Mouse (Mus musculus) B cell, adult 2 months (primary cell): ENCODE results near the gene Trim41.
"Not testable (repeated sequence)": the region's sequence is repeated elsewhere in the genome, so short reads cannot be mapped to it uniquely, and the experiment has no call there.

Experiments
- DNase-seq, 2 experiments: peaks; one replicate each; pipeline ENCODE4 v3.0.0; 2022

Gene Trim41

DNA sequence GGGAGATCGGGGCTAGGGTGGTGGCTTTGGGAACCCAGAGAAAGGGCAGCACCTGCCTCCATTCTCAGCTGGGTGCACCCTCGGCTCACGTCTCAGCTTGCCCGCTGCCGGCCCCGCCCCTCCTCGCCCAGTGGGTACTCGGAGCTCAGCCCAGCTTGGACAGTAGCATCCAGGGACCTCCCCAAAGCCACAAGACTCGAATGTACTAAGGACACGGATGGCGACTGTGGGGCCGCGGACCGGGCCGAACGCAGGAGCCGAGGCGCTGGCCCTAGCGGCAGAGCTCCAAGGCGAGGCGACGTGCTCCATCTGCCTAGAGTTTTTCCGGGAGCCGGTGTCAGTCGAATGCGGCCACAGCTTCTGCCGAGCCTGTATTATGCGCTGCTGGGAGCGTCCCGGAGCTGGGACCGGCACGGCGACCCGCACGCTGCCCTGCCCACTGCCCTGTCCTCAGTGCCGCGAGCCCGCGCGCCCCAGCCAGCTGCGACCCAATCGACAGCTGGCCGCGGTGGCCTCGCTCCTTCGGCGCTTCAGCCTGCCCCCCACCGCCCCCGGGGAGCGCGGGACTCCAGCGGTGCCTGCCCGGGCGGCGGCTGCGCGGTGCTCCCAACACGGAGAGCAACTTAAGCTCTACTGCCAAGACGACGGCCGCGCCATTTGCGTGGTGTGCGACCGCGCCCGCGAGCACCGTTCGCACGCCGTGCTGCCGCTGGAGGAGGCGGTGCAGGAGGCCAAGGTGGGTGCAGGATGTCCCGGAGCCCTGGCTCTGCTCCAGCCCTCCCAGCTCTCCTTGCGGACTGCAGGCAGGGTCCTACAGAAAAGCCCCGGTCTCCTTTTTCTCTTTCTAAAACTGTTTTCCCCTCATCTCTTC, 20.4 kb upstream of the Trim41 start:
- DNase-seq = peak; percentile 81 to 83

DNA sequence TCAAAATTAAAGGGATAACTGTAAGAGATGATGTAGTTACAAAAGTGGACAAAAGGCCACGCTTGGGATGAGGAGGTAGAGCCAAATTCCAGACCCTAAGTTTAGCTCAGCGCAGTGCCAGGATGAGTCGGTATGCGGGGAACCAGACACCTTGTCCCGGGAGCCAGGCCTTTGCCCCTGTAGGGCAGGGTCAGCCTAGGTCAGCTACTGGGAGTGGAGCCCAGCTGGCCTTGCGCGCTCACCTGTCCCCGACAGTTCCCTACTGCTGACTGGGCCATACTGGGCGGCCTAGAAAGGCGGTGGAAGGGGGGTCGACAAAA, 19.8 kb upstream of the Trim41 start:
- no peak for DNase-seq

DNA sequence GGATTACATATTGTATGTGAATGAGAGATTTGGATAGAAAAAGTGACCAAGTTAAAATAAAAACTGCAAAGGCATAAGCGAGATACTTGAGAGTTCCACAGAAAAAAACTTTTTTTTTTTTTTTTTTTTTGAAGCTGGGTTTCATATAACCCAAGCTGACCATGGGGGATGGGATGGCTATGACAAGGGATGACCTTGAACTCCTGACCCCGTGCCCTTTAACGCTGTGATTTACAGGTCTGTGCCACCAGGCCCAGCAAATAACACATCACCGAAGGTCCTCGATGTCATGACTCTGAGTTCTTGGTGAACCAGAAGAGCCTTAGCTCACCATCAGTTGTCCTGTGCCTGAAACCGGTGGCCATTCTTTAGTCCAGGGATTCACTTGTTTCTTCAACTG, 18.8 kb upstream of the Trim41 start:
- DNase-seq = no peak

DNA sequence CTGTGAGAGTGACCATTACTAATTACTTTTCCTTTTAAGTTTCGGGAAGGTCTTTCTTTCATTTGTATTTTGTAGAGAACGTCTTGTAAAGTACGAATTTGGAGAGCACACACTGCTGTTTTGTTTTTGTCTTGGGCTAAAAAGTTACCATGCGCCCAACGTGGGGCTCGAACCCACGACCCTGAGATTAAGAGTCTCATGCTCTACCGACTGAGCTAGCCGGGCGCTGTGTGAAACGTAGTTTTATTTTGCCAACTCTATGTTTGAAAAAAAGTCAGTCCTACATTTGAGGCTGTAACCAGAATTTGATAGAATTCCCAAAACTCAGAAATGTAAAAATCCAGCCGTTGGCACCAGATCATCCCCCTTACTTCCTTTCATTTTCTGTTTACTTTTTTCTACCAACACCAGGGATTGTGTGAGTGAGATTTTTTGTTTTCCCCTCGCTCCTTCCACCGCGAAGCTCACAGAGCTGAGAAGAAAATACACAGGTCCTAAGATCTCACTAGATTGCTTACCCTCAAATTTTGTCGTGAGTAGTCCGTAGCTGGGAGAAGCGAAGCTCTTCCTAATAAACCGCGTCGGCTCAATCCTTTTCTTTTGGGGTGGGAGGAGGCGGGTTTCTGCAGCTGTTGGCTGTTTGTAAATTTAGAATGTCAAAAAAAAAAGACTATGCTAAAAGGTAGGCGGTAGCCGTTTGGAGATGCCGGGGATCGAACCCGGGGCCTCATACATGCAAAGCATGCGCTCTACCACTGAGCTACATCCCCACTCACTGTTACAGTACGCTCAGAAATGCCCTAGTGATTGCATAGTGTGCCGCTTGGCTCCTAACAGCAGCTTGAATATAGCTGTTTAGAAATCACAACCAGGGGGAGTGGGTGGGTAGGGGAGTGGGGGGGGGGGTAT, 16.8 kb upstream of the Trim41 start:
- peak; percentile 96 to 97 for DNase-seq

DNA sequence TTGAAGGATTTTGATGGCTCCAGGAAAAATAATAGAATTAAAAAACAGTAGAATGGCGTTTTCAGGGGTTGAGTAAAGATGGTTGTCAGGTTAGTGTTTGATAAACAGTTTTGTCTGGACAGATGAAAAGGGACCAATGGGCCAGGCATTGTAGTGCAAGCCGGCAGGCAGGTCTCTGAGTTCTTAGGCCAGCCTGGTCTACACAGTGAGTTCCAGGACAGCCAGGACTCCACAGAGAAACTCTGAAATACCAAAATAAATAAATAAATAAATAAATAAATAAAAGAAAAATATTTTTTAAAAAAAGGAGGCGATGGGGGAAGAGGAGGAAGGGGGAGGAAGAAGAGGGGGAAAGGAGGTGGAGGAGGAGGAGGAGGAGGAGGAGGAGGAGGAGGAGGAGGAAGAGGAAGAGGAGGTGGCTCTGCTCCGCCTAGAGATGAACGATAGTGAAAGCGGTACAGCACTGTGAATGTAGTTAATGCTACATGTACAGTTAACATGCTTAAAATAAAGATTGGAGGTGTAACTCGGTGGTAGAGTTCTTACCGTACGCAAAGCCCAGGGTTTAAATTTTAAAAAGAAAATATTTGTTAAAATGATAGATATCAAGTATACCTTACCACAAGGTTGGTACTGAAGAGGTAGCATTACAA, 16.1 kb upstream of the Trim41 start:
- DNase-seq = no peak

DNA sequence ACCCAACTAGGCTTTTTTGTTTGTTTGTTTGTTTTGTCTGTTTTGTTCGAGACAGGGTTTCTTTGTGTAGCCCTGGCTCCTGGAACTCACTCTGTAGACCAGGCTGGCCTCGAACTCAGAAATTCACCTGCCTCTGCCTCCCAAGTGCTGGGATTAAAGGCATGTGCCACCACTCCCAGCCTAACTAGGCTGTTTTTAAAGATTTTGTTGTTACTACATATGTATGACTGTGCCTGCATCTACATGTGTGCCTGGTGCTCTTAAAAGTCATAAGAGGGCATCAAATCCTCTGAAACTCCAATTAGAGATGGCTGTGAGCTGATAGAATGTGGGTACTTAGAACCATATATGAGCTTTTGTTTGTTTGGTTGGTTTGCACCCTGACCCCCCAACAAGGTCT, 14.1 kb upstream of the Trim41 start:
- DNase-seq = no peak

DNA sequence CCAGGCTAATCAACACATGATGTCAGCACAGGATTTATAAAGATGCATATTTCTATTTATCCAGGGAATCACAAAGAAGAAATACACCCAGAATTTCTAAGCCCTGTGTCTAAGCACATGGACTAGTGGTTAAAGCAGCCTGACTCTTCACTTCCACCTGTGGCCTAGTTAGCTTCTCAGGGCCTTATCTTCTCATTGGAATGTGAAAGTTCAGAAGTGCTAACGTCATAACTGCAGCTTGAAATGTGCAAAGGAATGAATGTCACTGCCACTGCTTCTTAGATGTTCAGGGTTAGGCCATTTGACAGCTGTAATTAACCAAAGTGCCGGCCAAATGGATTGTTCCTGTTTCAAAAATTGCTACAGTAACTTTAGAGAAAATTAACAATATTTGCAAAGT, 13.1 kb upstream of the Trim41 start:
- DNase-seq = no peak

DNA sequence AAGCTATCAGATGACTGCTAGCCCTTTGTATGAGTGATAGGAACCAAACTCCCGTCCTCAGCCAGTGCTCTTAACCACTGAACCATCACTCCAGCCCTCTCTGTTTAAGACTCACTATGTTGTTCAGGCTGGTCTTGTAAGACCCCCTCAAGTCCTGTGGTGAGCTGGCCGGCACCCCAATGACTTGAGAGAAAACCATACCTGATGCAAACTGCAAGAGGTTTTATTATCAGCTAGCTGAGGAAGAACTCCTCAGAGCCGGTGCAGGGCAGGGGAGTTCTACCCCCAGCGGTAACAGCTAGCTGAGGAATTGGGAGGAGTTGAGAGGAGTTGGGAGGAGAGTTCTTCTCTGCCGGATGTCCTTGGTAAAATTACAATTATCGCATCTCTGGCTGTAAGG, 10.8 kb upstream of the Trim41 start:
- no peak for DNase-seq

DNA sequence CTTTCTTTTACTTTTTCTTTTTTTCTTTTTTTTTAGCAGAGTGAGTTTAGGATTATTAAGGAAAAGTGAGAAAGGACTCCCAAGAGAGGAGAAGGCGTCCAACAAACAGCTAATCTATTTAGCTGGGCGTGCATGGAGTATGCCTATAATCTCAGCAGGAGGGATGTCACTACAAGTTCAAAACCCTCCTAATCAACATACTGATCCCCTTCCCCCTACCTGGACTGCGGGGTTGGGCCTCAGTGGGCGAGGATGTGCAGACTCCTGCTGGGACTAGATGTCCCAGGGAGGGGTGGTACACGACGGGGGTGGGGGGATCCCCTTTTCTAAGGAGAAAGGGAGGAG, 9.6 kb upstream of the Trim41 start:
- DNase-seq = no peak

DNA sequence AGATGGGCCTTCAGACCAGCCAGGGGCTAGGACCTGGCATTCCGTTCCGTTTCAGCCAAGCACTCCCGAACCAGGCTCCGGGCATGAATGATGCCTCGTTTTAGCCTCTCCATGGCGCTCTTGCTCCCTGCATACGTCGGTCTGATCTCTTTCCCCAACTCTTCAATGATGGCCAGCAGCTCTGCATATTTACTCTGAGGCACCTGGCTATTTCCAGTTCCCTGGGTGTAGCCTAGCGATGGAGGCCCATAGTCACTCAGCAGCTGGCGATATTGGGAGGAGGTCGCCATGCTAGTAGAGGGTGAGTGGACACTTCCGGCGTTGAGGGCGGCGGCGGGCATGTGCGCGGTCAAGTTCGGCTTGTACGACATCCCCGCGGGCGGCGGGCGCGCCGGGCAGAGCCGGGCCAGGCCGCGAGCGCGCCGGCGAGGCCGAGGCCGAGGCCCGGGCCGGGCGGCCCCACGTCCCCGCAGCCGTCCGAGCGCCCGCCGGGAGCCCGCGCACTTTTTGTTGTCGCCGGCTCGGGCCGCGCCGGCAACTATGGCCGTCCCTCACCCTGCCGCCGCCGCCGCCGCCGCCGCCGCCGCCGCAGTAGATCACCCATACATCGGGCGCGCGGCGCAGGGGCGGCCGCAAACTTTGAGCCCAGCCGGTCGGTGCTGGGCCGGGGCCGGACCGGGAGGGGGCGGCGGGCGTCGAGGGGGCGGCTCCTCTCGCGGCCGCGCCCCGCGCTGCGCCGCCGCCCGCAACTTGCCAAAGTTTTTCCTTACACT, 9.0 kb upstream of the Trim41 start, which contains the start of the genes Trim7 and Gm12184:
Trim7 (plus strand) TSS at position 162 of the 773 bp plus-strand sequence.
Gm12184 (minus strand) TSS at position 677 of the 773 bp plus-strand sequence.
- peak in 1 of 2 experiments; percentile 44 for DNase-seq

DNA sequence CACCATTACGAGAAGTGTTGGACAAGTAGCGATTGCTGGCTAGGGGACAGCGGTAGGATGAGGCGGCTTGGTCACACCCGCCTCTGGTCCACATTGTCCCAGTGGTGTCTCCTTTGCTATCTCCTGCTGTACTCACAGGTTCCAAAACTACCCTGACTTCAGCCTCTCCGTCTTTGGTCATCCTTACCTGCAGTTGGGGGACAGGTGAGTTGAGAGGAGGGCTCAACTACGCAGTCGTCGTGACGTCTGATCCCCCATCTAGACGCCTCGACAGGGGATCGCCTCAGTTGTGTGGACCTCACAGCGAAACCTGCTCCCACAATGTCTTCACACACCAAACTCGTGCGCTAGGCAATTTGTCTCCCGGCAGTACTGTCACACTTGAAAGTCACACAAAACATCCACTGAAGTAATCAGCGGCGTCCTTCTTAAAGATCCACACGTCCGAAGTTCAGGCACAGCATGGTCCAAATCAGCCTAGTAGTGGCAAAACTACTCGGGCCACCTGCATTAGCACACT, 7.2 kb upstream of the Trim41 start:
- peak in 1 of 2 experiments; percentile 40 for DNase-seq

DNA sequence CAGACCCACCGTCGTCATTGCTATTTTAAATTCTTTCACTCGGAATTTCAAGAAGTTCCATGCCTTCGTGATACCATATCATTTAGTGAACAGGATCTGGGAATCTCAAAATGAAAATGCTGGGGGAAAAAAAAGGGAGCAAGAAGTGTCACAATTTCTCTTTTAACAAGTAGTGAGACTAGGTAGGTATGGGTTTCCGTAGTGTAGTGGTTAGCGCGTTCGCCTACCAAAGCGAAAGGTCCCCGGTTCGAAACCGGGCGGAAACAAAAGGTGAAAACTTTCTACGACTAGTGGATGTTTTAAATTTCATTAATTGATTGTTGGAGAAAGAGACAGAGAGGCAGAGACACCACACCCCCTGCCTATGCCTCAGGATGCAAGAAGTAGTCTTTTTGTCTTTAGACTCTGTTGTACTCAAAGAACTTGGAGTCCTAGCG, 6.4 kb upstream of the Trim41 start:
- peak; percentile 87 to 88 for DNase-seq

DNA sequence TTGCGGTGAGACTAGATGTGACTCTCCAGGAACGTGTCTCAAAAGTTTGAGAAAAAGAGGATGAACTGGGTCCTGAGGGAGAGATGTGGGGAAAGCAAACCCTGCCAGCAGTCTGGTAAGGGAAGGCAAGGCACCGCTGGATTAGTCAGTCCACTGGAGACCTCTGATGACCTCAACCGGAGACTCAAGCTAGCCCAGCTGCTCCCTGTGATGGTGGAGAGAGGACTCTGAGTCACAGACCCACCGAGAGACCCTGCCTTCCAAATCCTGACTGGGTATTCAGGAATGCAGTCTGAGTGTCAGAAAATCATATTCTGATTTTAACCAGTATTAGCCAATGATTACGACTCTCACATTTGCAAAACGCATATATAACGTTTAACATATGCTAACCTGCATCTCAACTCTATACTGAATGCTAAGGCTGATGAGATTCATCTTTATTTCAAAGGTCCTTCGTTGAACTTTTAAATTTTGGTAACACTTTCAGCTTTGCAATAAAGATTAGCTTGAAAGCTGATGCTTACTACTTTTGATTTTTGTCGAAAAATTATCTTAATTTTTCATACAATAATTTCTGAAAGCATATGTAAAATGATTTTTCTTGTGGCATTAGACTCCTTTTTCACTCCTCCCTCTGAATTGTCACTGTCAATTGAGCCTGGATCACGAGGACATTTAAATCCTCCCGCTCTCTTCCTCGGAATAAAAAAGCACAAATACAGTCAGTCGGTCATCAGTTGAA, 5.8 kb upstream of the Trim41 start:
- no peak for DNase-seq

DNA sequence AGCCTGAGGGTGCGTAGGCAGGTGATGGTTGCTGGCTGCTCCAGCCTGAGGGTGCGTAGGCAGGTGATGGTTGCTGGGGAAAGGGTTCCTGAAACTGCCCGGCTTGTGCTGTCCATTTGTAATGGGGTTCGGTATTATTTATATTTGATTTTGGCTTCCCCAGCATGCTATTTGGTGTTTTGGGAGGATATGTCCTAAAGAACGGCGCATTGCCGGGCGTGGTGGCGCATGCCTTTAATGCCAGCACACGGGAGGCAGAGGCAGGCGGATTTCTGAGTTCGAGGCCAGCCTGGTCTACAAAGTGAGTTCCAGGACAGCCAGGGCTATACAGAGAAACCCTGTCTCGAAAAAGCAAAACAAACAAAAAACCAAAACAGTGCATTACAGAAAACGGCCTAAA, 4.1 kb upstream of the Trim41 start:
- DNase-seq = not testable (repeated sequence)

DNA sequence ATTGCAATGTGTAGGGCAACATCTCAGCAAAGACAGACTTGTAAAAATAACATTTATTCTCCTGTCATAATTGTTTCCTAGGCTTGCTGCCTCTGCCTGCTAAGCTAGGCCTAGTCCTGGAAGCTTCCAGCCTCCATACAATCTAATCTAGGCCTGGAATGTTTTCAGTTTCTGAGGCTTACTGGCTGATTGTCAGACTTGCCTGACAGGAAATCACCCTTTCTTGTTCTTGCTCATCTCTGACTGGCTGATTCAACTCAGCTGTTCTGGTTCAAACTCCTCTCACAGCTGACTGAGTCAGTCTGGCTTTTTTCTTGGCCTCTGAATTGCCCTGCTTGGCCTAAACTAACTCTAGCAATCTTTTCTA, 3.1 kb upstream of the Trim41 start:
- DNase-seq = no peak

DNA sequence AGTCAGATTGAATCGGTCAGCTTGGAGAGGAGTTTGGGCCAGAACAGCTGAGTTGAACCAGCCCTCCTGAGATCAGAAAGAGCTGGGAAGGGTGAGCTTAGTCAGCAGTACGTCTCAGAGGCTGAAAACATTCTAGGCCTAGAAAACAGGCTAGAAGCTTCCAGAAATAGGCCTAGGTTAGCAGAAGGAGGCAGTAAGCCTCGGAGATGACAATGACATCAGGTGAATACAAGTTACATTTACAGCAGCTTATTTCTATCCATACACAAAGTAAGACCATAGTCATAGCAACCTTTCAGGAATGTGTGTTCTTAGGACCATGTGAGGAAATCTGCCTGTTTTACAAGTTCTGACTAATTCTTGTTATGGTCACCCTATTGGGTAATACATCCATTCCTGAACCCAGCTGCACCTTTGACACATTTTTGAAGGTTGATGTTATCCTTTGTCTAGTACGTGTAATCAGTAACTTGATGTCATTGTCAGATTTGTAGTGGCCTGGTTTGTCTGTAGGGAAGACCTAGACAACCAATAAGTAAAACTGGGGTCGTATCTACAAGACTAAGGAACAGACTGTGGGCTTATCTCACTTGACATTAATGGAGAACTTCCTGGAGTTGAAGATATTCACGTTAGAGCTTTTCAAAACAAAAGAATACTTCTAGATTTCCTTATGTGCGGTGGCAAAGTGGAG, 2.6 kb upstream of the Trim41 start:
- DNase-seq = no peak

DNA sequence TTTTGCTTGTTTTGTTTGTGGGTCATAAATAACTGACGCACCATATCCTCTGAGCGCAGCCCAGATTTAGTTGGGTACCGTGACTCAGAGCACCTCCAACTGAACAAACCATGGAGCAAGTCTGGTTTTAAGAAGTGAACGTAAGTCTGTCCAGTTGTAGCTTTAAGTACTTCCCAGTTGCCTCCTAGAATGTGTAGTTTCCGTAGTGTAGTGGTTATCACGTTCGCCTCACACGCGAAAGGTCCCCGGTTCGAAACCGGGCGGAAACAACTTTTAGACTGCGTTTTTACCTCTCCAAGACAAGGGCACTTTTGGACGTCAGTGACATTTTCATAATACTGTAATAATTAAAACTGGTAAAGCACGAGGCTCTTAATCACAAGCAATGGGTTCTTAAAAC, 1.2 kb upstream of the Trim41 start:
- peak; percentile 90 to 92 for DNase-seq

DNA sequence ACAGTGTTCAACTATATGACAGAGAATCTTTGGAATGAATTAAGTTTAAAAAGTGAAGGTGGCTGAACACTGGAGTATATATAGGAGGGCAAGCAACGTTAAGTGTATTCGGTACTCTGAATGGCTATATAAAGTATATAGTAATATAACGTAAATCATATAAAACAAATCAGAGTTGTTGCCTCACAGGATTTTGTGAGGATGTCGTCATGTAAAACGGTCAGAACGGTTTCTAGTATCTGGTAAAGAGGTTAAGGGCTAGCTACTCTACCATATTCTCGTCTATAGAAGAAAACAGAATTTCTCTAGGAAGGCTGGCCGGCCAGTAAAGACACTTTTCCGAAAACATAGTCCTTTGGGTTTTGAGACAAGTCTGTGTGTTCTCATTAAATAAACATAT, 641 bp upstream of the Trim41 start:
- peak; percentile 34 for DNase-seq

DNA sequence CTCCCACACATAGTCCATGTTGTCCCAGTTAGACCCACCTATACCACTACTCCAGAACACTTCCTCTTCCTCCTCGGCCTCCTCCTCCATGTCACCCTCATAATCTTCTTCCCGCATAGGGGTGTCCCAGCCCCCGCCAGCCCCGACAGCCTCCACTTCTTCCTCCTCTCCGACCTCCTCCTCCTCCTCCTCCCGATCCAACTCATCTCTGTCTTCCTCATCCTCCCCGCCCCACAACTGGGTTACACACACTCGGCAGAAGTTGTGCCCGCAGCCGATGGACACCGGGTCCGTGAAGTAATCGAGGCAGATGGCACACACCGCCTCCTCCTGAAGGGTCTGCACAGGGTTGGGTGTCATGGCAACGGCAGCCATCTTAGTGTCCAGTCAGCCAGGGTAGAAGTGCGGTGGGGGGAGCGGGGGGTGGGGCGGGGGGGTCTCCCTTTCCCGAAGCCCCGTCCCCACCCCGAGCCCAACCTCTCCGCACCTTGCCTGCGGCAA, 822 bp downstream of the Trim41 start:
- peak in 1 of 2 experiments; percentile 51 for DNase-seq

DNA sequence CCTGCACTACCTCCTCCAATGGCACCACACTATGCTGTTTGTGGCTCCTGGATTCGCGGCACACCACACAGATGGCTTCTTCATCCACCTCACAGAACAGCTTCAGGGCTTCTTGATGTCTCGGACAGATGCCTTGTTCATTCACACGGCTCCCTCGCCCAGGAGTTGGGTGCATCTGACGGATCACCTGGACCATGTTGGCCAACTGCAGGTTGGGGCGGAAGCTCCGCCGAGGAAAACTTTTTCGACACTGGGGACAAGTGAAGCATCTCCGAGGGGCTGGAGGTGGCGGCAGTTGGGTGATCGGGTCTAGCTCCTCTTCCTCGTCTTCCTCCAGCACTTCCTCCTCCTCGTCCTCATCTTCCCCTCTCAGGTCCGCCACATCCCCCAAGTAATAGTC, 1.3 kb downstream of the Trim41 start:
- DNase-seq = no peak

DNA sequence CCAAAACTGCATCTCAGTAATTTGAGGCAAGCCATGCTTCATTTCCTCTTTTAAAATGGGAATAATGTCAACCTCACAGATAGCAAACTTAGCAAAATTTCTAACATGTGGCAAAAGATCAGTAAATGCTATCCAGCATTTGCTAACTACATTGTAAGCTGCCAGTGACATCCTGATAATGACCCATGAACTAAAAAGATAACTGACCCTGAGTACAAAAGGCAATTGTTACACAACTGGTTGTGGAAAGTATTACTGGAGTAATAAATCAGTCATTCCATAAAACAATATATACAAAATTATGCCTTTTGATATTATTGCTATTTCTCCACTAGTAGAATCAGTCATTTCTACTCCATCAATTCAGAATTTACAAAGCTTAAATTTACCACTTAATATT, 3.4 kb downstream of the Trim41 start:
- DNase-seq = no peak
